Mouse (Mus musculus) urinary bladder, adult 18-20 months (tissue): ENCODE results near the gene Olfr391-ps.

ENCODE experiments used
- DNase-seq, 2 experiments: peaks; one replicate each; pipeline ENCODE4 v3.0.0; 2022; ENCODE audit warnings: low spot score in 2 of 2, mixed read lengths in 2 of 2

Gene Olfr391-ps

GRCm38 (mm10) chr11:73802952-73803351 lies at the start of gene Olfr391-ps:
Gene Olfr391-ps, minus strand, starts transcription at chr11:73803052.
- DNase-seq: no peak

GRCm38 (mm10) chr11:73851354-73851753 lies 48.5 kb upstream of the Olfr391-ps start, which contains the start of gene Olfr393:
Gene Olfr393, minus strand, starts transcription at chr11:73851454.
- no peak for DNase-seq

GRCm38 (mm10) chr11:73816949-73817348 lies 14.1 kb upstream of the Olfr391-ps start, which contains the start of gene Olfr392:
Gene Olfr392, minus strand, starts transcription at chr11:73817049.
- no peak for DNase-seq

- DNase-seq: no peak
Measured at GRCm38 (mm10) chr11:73782664-73783063, 20.2 kb downstream of the Olfr391-ps start, which contains the start of gene Olfr390. Gene Olfr390, plus strand, starts transcription at chr11:73782964.

GRCm38 (mm10) chr11:73780613-73781012 lies 22.2 kb downstream of the Olfr391-ps start, which contains the start of gene Olfr389:
Gene Olfr389, minus strand, starts transcription at chr11:73780713.
- no peak for DNase-seq

GRCm38 (mm10) chr11:73759115-73759514 lies 43.7 kb downstream of the Olfr391-ps start:
- no peak for DNase-seq
